Mouse (Mus musculus): Measurements from ENCODE around the gene Pomp. TPM values are rescaled to one million over a fixed set of nuclear protein-coding genes. Genes with fewer than 3 reads are reported as not detected.

Gene Pomp
- total and polyA plus RNA-seq, 2 experiments = 71.0 to 233 TPM

DNA sequence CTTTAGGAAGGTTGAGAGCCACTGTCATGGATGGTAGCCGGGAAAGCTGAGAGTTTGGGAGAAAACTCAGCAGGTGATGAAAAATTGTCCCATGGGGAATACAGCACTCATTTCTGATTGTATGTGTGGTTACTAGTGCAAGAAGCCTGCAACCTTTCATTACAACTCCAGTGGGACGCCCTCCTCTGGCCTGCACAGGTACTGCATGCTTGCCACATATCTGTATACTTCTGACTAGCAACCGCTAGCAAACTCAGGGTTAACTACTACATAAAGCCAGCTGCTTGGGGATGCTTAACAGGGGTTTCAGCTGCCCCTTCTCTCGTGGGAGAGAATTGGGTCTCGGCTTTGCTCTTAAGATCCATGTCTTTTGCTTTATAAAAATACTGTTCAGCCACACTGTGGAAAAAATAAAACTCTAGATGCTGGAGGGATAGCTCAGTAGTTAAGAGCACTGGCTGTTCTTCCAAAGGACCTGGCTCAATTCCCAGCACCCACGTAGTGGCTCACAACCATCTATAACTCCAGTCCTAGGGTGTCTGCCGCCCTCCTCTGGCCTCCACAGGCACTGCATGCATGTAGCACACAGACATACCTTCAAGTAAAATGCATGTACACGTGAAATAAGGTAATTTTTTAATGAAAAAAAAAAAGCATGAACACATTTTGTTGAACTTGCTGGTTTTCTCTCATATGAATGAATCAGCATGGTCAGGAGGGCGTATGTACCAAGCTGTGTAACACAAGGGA is 42.3 kb upstream of the Pomp start:
- no peak overlapping the region for H3K27ac ChIP-seq (replicated peaks; ENCODE audit: insufficient read depth, low read depth, low read length)
- H3K27me3 ChIP-seq (ENCODE audit: control insufficient read depth, insufficient read depth, low read length) = no peaks in the 10 kb centered on the region
- H3K9ac ChIP-seq (ENCODE audit: low read depth, low read length) = no peak overlapping the region
- peak; percentile 26 for TF ChIP-seq CTCF (IDR thresholded peaks at IDR 0.05; ENCODE audit: low read depth, low read length)
- no peak for TF ChIP-seq POLR2A (IDR thresholded peaks at IDR 0.05; ENCODE audit: extremely low read depth, insufficient read depth, low read length)
- 93% methylated on average over 9 of the region's 9 CpGs for WGBS
- no peaks in the 10 kb centered on the region for H3K36me3 ChIP-seq (ENCODE audit: control insufficient read depth, insufficient read depth, low read length)
- H3K4me3 ChIP-seq (ENCODE audit: insufficient read depth, low read depth, low read length) = no peak overlapping the region
- DNase-seq (ENCODE audit: extremely low read depth, low read depth, low spot score) = no peak
- no peaks in the 10 kb centered on the region for H3K79me2 ChIP-seq (ENCODE audit: control insufficient read depth, insufficient read depth, low read length)
- H3K4me1 ChIP-seq (ENCODE audit: control insufficient read depth, insufficient read depth, low read length) = no peaks in the 10 kb centered on the region

GRCm38 (mm10) chr5:147818866-147819265 is 41.4 kb upstream of the Pomp start:
- Histone ChIP-seq H3K4me1 (ENCODE audit: control insufficient read depth, insufficient read depth, low read length) (no peaks in the 10 kb centered on the region), H3K27me3 (ENCODE audit: control insufficient read depth, insufficient read depth, low read length) (no peaks in the 10 kb centered on the region), H3K27ac (replicated peaks; ENCODE audit: insufficient read depth, low read depth, low read length) (no peak overlapping the region), H3K4me3 (ENCODE audit: insufficient read depth, low read depth, low read length) (no peak overlapping the region), H3K36me3 (ENCODE audit: control insufficient read depth, insufficient read depth, low read length) (no peaks in the 10 kb centered on the region), H3K79me2 (ENCODE audit: control insufficient read depth, insufficient read depth, low read length) (no peaks in the 10 kb centered on the region), H3K9ac (ENCODE audit: low read depth, low read length) (no peak overlapping the region)
- no peak for DNase-seq (ENCODE audit: extremely low read depth, low read depth, low spot score)
- WGBS = 94% methylated on average over 8 of the region's 8 CpGs
- TF ChIP-seq POLR2A (IDR thresholded peaks at IDR 0.05; ENCODE audit: extremely low read depth, insufficient read depth, low read length) (no peak), CTCF (IDR thresholded peaks at IDR 0.05; ENCODE audit: low read depth, low read length) (no peak)

GRCm38 (mm10) chr5:147819895-147820294 is 40.4 kb upstream of the Pomp start:
- peak; percentile 24; the same call in 1 of the 2 replicates for TF ChIP-seq CTCF (IDR thresholded peaks at IDR 0.05; ENCODE audit: low read depth, low read length)
- TF ChIP-seq POLR2A (IDR thresholded peaks at IDR 0.05; ENCODE audit: extremely low read depth, insufficient read depth, low read length) = no peak
- Histone ChIP-seq H3K4me3 (ENCODE audit: insufficient read depth, low read depth, low read length) (no peak overlapping the region), H3K4me1 (ENCODE audit: control insufficient read depth, insufficient read depth, low read length) (no peaks in the 10 kb centered on the region), H3K27me3 (ENCODE audit: control insufficient read depth, insufficient read depth, low read length) (no peaks in the 10 kb centered on the region), H3K9ac (ENCODE audit: low read depth, low read length) (no peak overlapping the region), H3K79me2 (ENCODE audit: control insufficient read depth, insufficient read depth, low read length) (no peaks in the 10 kb centered on the region), H3K27ac (replicated peaks; ENCODE audit: insufficient read depth, low read depth, low read length) (no peak overlapping the region), H3K36me3 (ENCODE audit: control insufficient read depth, insufficient read depth, low read length) (no peaks in the 10 kb centered on the region)
- WGBS = 89% methylated on average over 7 of the region's 7 CpGs
- DNase-seq (ENCODE audit: extremely low read depth, low read depth, low spot score) = no peak

DNA sequence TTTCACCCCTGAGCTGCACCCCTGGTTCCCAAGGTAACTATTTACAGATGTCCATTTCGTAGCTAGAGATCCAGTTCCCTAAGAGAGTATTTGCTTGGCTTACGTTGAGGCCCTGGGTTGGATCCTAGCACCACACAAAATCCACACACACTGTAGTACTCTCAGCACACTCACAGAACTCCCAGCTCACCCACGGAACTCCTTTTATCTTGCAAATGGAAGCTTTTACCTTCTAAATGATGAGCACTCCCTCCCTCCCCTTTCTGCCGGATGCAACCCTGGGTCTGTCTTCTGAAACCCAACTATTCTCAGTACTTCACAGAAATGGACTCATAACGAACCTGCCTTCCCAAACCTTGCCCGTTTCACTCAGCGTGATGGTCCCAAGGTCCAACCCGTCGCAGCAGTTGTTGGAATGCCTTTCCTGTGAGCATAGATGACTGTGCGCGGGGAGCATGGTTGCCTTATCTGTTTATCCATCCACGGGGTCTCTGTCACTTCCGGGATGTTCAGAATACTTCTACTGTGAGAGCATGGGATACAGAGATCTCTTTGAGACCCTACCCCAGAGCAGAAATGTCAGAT is 36.1 kb upstream of the Pomp start:
- H3K4me1 ChIP-seq (ENCODE audit: control insufficient read depth, insufficient read depth, low read length) = no peaks in the 10 kb centered on the region; the same call in 1 of the 2 replicates

DNA sequence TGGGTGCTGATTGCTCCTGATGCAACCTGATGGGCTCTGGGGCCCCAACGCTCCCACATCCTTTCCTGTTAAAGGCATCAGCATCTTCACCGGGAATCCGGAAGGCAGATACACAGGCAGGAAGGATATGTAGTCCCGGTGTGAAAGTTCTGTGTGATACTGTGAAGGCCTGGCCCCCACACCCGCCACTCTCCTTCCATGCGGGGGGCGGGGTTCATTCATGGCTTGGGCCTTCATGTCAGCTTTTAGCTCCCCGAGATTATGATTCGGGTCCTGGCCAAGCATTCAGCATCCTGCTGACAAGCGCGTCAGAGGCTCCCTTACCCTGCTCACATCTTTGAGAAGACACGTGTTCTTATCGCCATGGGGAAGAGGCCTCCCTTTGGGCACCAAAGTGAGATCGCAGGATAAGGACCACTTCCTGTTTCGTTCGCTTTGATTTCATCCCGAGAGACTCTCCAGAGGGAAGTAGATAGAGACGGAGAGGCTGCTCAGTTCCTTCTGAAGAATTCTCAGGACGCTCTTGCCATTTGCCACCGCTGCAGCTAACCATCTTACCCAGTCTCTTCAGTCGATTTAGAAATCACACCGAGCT is 34.8 kb upstream of the Pomp start:
- no peaks in the 10 kb centered on the region; the same call in 1 of the 2 replicates for H3K4me1 ChIP-seq (ENCODE audit: control insufficient read depth, insufficient read depth, low read length)
- H3K36me3 ChIP-seq (ENCODE audit: control insufficient read depth, insufficient read depth, low read length) = no peaks in the 10 kb centered on the region
- 45% methylated on average over 22 of the region's 22 CpGs for WGBS
- no peaks in the 10 kb centered on the region for H3K27me3 ChIP-seq (ENCODE audit: control insufficient read depth, insufficient read depth, low read length)
- H3K9ac ChIP-seq (ENCODE audit: low read depth, low read length) = no peak overlapping the region
- no peak overlapping the region for H3K4me3 ChIP-seq (ENCODE audit: insufficient read depth, low read depth, low read length)
- DNase-seq (ENCODE audit: extremely low read depth, low read depth, low spot score) = no peak
- H3K27ac ChIP-seq (replicated peaks; ENCODE audit: insufficient read depth, low read depth, low read length) = no peak overlapping the region
- H3K79me2 ChIP-seq (ENCODE audit: control insufficient read depth, insufficient read depth, low read length) = no peaks in the 10 kb centered on the region
- TF ChIP-seq POLR2A (IDR thresholded peaks at IDR 0.05; ENCODE audit: extremely low read depth, insufficient read depth, low read length) = no peak
- TF ChIP-seq CTCF (IDR thresholded peaks at IDR 0.05; ENCODE audit: low read depth, low read length) = no peak

More for the DNA sequence above, 36.1 kb upstream of the Pomp start:
- no peak for TF ChIP-seq POLR2A (IDR thresholded peaks at IDR 0.05; ENCODE audit: extremely low read depth, insufficient read depth, low read length)
- no peak for TF ChIP-seq CTCF (IDR thresholded peaks at IDR 0.05; ENCODE audit: low read depth, low read length)
- Histone ChIP-seq H3K79me2 (ENCODE audit: control insufficient read depth, insufficient read depth, low read length) (no peaks in the 10 kb centered on the region), H3K27ac (replicated peaks; ENCODE audit: insufficient read depth, low read depth, low read length) (no peak overlapping the region), H3K36me3 (ENCODE audit: control insufficient read depth, insufficient read depth, low read length) (no peaks in the 10 kb centered on the region), H3K9ac (ENCODE audit: low read depth, low read length) (no peak overlapping the region), H3K4me3 (ENCODE audit: insufficient read depth, low read depth, low read length) (no peak overlapping the region), H3K27me3 (ENCODE audit: control insufficient read depth, insufficient read depth, low read length) (no peaks in the 10 kb centered on the region)
- 78% methylated on average over 13 of the region's 13 CpGs for WGBS
- no peak for DNase-seq (ENCODE audit: extremely low read depth, low read depth, low spot score)
